Mouse (Mus musculus): ENCODE results near the gene Cblc. TPM values are rescaled to one million over a fixed set of nuclear protein-coding genes. Genes with fewer than 3 reads are reported as not detected.

Cblc gene
- polyA plus RNA-seq, 1 experiment from 2014 or later: 4.7 TPM

GRCm38 (mm10) chr7:19782645-19783044 lies 14.0 kb downstream of the Cblc start:
- Histone ChIP-seq H3K4me2 (ENCODE audit: low read depth, low read length) (no peak overlapping the region), H3K36me3 (ENCODE audit: control insufficient read depth, insufficient read depth, low read length) (no peaks in the 10 kb centered on the region), H3K27ac (replicated peaks; ENCODE audit: low read depth, low read length) (no peak overlapping the region), H3K27me3 (replicated peaks; ENCODE audit: control insufficient read depth, insufficient read depth, low read length) (no peaks in the 10 kb centered on the region), H3K9ac (ENCODE audit: low read depth, low read length) (no peak overlapping the region), H3K9me3 (ENCODE audit: control insufficient read depth, low read length) (no peaks in the 10 kb centered on the region), H3K4me3 (ENCODE audit: low read depth, low read length) (no peak overlapping the region), H3K4me1 (ENCODE audit: control insufficient read depth, insufficient read depth, low read length) (no peaks in the 10 kb centered on the region)
- no peak for DNase-seq (ENCODE audit: low spot score)
- 95% methylated on average over 4 of the region's 4 CpGs for WGBS
- ATAC-seq (ENCODE audit: low read depth): no peak

- no peak for ATAC-seq (ENCODE audit: low read depth)
- H3K4me3 ChIP-seq (ENCODE audit: low read depth, low read length): no peak overlapping the region
- H3K27ac ChIP-seq (replicated peaks; ENCODE audit: low read depth, low read length): no peak overlapping the region
- no peaks in the 10 kb centered on the region for H3K36me3 ChIP-seq (ENCODE audit: control insufficient read depth, insufficient read depth, low read length)
- 87% methylated on average over 7 of the region's 7 CpGs for WGBS
- H3K9me3 ChIP-seq (ENCODE audit: control insufficient read depth, low read length): no peaks in the 10 kb centered on the region
- no peaks in the 10 kb centered on the region for H3K27me3 ChIP-seq (replicated peaks; ENCODE audit: control insufficient read depth, insufficient read depth, low read length)
- no peak overlapping the region for H3K9ac ChIP-seq (ENCODE audit: low read depth, low read length)
- H3K4me2 ChIP-seq (ENCODE audit: low read depth, low read length): no peak overlapping the region
- no peak for DNase-seq (ENCODE audit: low spot score)
- no peaks in the 10 kb centered on the region for H3K4me1 ChIP-seq (ENCODE audit: control insufficient read depth, insufficient read depth, low read length)
These were observed 14.9 kb downstream of the Cblc start for GRCm38 (mm10) chr7:19781741-19782140.

- H3K9me3 ChIP-seq (ENCODE audit: control insufficient read depth, low read length): no peaks in the 10 kb centered on the region
- H3K27me3 ChIP-seq (replicated peaks; ENCODE audit: control insufficient read depth, insufficient read depth, low read length): no peaks in the 10 kb centered on the region
- H3K4me3 ChIP-seq (ENCODE audit: low read depth, low read length): no peak overlapping the region
- H3K36me3 ChIP-seq (ENCODE audit: control insufficient read depth, insufficient read depth, low read length): no peaks in the 10 kb centered on the region
- no peak overlapping the region for H3K9ac ChIP-seq (ENCODE audit: low read depth, low read length)
- no peak overlapping the region for H3K4me2 ChIP-seq (ENCODE audit: low read depth, low read length)
- ATAC-seq (ENCODE audit: low read depth): no peak
- H3K4me1 ChIP-seq (ENCODE audit: control insufficient read depth, insufficient read depth, low read length): no peaks in the 10 kb centered on the region
- no peak overlapping the region for H3K27ac ChIP-seq (replicated peaks; ENCODE audit: low read depth, low read length)
- no peak for DNase-seq (ENCODE audit: low spot score)
- WGBS: 81% methylated on average over 4 of the region's 4 CpGs
These were observed 16.7 kb downstream of the Cblc start for GRCm38 (mm10) chr7:19779903-19780302.

- WGBS: 80% methylated on average over 8 of the region's 8 CpGs
- Histone ChIP-seq H3K27ac (replicated peaks; ENCODE audit: low read depth, low read length) (no peak overlapping the region), H3K4me2 (ENCODE audit: low read depth, low read length) (no peak overlapping the region), H3K4me3 (ENCODE audit: low read depth, low read length) (no peak overlapping the region), H3K36me3 (ENCODE audit: control insufficient read depth, insufficient read depth, low read length) (no peaks in the 10 kb centered on the region), H3K4me1 (ENCODE audit: control insufficient read depth, insufficient read depth, low read length) (no peaks in the 10 kb centered on the region), H3K9me3 (ENCODE audit: control insufficient read depth, low read length) (no peaks in the 10 kb centered on the region), H3K9ac (ENCODE audit: low read depth, low read length) (no peak overlapping the region), H3K27me3 (replicated peaks; ENCODE audit: control insufficient read depth, insufficient read depth, low read length) (no peaks in the 10 kb centered on the region)
- ATAC-seq (ENCODE audit: low read depth) (no peak), DNase-seq (ENCODE audit: low spot score) (peak; percentile 45)
These were observed 18.0 kb downstream of the Cblc start for GRCm38 (mm10) chr7:19778645-19779044.

GRCm38 (mm10) chr7:19777049-19777723 lies 19.4 kb downstream of the Cblc start:
- DNase-seq (ENCODE audit: low spot score): peak; percentile 81

GRCm38 (mm10) chr7:19771682-19772081 lies 24.9 kb downstream of the Cblc start:
- no peaks in the 10 kb centered on the region for H3K36me3 ChIP-seq (ENCODE audit: control insufficient read depth, insufficient read depth, low read length)
- H3K9ac ChIP-seq (ENCODE audit: low read depth, low read length): no peak overlapping the region
- no peak overlapping the region for H3K4me3 ChIP-seq (ENCODE audit: low read depth, low read length)
- no peak for ATAC-seq (ENCODE audit: low read depth)
- no peak for DNase-seq (ENCODE audit: low spot score)
- H3K4me2 ChIP-seq (ENCODE audit: low read depth, low read length): peak overlapping the region; percentile 61; the same call in 1 of the 2 replicates
- H3K4me1 ChIP-seq (ENCODE audit: control insufficient read depth, insufficient read depth, low read length): peaks cover 17% of the 10 kb centered on the region
- H3K27ac ChIP-seq (replicated peaks; ENCODE audit: low read depth, low read length): no peak overlapping the region
- H3K9me3 ChIP-seq (ENCODE audit: control insufficient read depth, low read length): no peaks in the 10 kb centered on the region
- H3K27me3 ChIP-seq (replicated peaks; ENCODE audit: control insufficient read depth, insufficient read depth, low read length): no peaks in the 10 kb centered on the region
- 60% methylated on average over 4 of the region's 4 CpGs for WGBS

More at GRCm38 (mm10) chr7:19777049-19777723, 19.4 kb downstream of the Cblc start:
- no peaks in the 10 kb centered on the region for H3K36me3 ChIP-seq (ENCODE audit: control insufficient read depth, insufficient read depth, low read length)
- peak; percentile 87 for ATAC-seq (ENCODE audit: low read depth)
- no peak overlapping the region for H3K4me3 ChIP-seq (ENCODE audit: low read depth, low read length)
- H3K27ac ChIP-seq (replicated peaks; ENCODE audit: low read depth, low read length): no peak overlapping the region
- H3K9ac ChIP-seq (ENCODE audit: low read depth, low read length): no peak overlapping the region
- H3K27me3 ChIP-seq (replicated peaks; ENCODE audit: control insufficient read depth, insufficient read depth, low read length): no peaks in the 10 kb centered on the region
- 83% methylated on average over 11 of the region's 11 CpGs for WGBS
- no peaks in the 10 kb centered on the region for H3K4me1 ChIP-seq (ENCODE audit: control insufficient read depth, insufficient read depth, low read length)
- no peaks in the 10 kb centered on the region for H3K9me3 ChIP-seq (ENCODE audit: control insufficient read depth, low read length)
- no peak overlapping the region for H3K4me2 ChIP-seq (ENCODE audit: low read depth, low read length)

- peak within 1 kb of the TSS; percentile 23; the same call in 1 of the 2 replicates for H3K27ac ChIP-seq (replicated peaks; ENCODE audit: low read depth, low read length)
- WGBS: 2% methylated on average over 8 of the region's 9 CpGs
- peak; percentile 9 for ATAC-seq (ENCODE audit: low read depth)
These were observed 25.6 kb downstream of the Cblc start, which contains the start of gene Bcam for GRCm38 (mm10) chr7:19770984-19771391. Gene Bcam, minus strand, starts transcription at chr7:19771016.

GRCm38 (mm10) chr7:19770375-19770754 lies 26.2 kb downstream of the Cblc start:
- ATAC-seq (ENCODE audit: low read depth): peak; percentile 78
- peak; percentile 88 for DNase-seq (ENCODE audit: low spot score)
- Histone ChIP-seq H3K36me3 (ENCODE audit: control insufficient read depth, insufficient read depth, low read length) (peaks cover 1% of the 10 kb centered on the region; the same call in 1 of the 2 replicates), H3K4me2 (ENCODE audit: low read depth, low read length) (peak overlapping the region; percentile 61), H3K9ac (ENCODE audit: low read depth, low read length) (peak overlapping the region; percentile 58), H3K9me3 (ENCODE audit: control insufficient read depth, low read length) (no peaks in the 10 kb centered on the region), H3K27ac (replicated peaks; ENCODE audit: low read depth, low read length) (peak overlapping the region; percentile 23; the same call in 1 of the 2 replicates), H3K4me3 (ENCODE audit: low read depth, low read length) (peak overlapping the region; percentile 42), H3K27me3 (replicated peaks; ENCODE audit: control insufficient read depth, insufficient read depth, low read length) (no peaks in the 10 kb centered on the region), H3K4me1 (ENCODE audit: control insufficient read depth, insufficient read depth, low read length) (peaks cover 17% of the 10 kb centered on the region)
- 0% methylated on average over 3 of the region's 28 CpGs for whole genome bisulfite sequencing

More at GRCm38 (mm10) chr7:19770984-19771391, 25.6 kb downstream of the Cblc start, which contains the start of gene Bcam:
- Histone ChIP-seq H3K4me2 (ENCODE audit: low read depth, low read length) (peak within 1 kb of the TSS; percentile 61), H3K27me3 (replicated peaks; ENCODE audit: control insufficient read depth, insufficient read depth, low read length) (no peaks in the 10 kb centered on the region), H3K9me3 (ENCODE audit: control insufficient read depth, low read length) (no peaks in the 10 kb centered on the region), H3K36me3 (ENCODE audit: control insufficient read depth, insufficient read depth, low read length) (no peaks in the 10 kb centered on the region), H3K4me1 (ENCODE audit: control insufficient read depth, insufficient read depth, low read length) (peaks cover 17% of the 10 kb centered on the region), H3K9ac (ENCODE audit: low read depth, low read length) (peak within 1 kb of the TSS; percentile 58), H3K4me3 (ENCODE audit: low read depth, low read length) (peak within 1 kb of the TSS; percentile 42)
- peak; percentile 56 for DNase-seq (ENCODE audit: low spot score)

All from embryonic facial prominence, embryonic 14.5 days (tissue).